Mouse (Mus musculus) hindbrain, embryonic 16.5 days (tissue): Measurements from ENCODE around the gene Wdr82. TPM values are rescaled to one million over a fixed set of nuclear protein-coding genes. Genes with fewer than 3 reads are reported as not detected.
A peak's percentile ranks its signal among the peaks of the same experiment; 100 is the strongest.

ENCODE experiments used
- ATAC-seq: fragments of 200-750 bp; cut with Nextera tagmentation; 2 replicates; pipeline ENCODE4 v1.8.0; 2017; ENCODE audit warnings: moderate TSS enrichment, moderate library complexity
- H3K27ac ChIP-seq: fragments of 300-500 bp; sonication (generic); 2 replicates; pipeline ENCODE4 v1.5.1; 2014; ENCODE audit warnings: low read depth, mild to moderate bottlenecking, control low read depth, low read length, moderate library complexity
- H3K27me3 ChIP-seq: fragments of 300-500 bp; sonication (generic); replicated peaks from 2 replicates; pipeline ENCODE4 v1.6.1; 2014; ENCODE audit warnings: low read length; ENCODE audit not compliant: control insufficient read depth, insufficient read depth
- H3K36me3 ChIP-seq: fragments of 300-500 bp; sonication (generic); 2 replicates; pipeline ENCODE4 v1.6.1; 2014; ENCODE audit warnings: mild to moderate bottlenecking, low read length, moderate library complexity, mixed read lengths; ENCODE audit not compliant: control insufficient read depth, insufficient read depth
- H3K4me1 ChIP-seq: fragments of 300-500 bp; sonication (generic); 2 replicates; pipeline ENCODE4 v1.6.1; 2014; ENCODE audit warnings: low read depth, low read length; ENCODE audit not compliant: control insufficient read depth, insufficient read depth
- H3K4me2 ChIP-seq: fragments of 300-500 bp; sonication (generic); 2 replicates; pipeline ENCODE4 v1.6.1; 2014; ENCODE audit warnings: mild to moderate bottlenecking, low read length, control low read depth, moderate library complexity
- H3K4me3 ChIP-seq: fragments of 300-500 bp; sonication (generic); 2 replicates; pipeline ENCODE4 v1.5.1; 2014; ENCODE audit warnings: mild to moderate bottlenecking, low read length, control low read depth, moderate library complexity
- H3K9ac ChIP-seq: fragments of 300-500 bp; sonication (generic); 2 replicates; pipeline ENCODE4 v1.6.1; 2014; ENCODE audit warnings: low read depth, mild to moderate bottlenecking, control low read depth, low read length, moderate library complexity
- H3K9me3 ChIP-seq: fragments of 300-500 bp; sonication (generic); 2 replicates; pipeline ENCODE4 v1.6.1; 2014; ENCODE audit warnings: mild to moderate bottlenecking, low read length, moderate library complexity; ENCODE audit not compliant: control insufficient read depth
- WGBS: fragments of 180-500 bp; shearing (Covaris S2); extraction: QIAGEN DNeasy Blood & Tissue Kit; methylation state at CpG from one replicate; pipeline ENCODE4 v1.1.7; 2014; 5-methylcytosine and 5-hydroxymethylcytosine counted together
- polyA plus RNA-seq: library from polyadenylated mRNA; unstranded; fragments of >200 nt; fragmentation: Nextera tagmentation; extraction: Ambion mirVana; gene quantifications from 2 replicates; pipeline ENCODE4 v1.2.1, GENCODE M21; 2015

Wdr82 gene
- polyA plus RNA-seq = 26.7 and 30.6 TPM in 2 replicates

GRCm38 (mm10) chr9:106170556-106171345 is at the start of gene Wdr82:
Gene Wdr82, plus strand, starts transcription at chr9:106170928.
- WGBS = 0% methylated on average over 69 of the region's 81 CpGs
- peak within 1 kb of the TSS; percentile 82 for H3K4me2 ChIP-seq
- H3K4me3 ChIP-seq = peak within 1 kb of the TSS; percentile 67

GRCm38 (mm10) chr9:106123599-106123998 is 47.1 kb upstream of the Wdr82 start:
- WGBS = 59% methylated on average over 4 of the region's 4 CpGs

More at GRCm38 (mm10) chr9:106170556-106171345, at the start of gene Wdr82:
- peak within 1 kb of the TSS; percentile 94 for H3K9ac ChIP-seq
- H3K9me3 ChIP-seq = no peaks in the 10 kb centered on the region
- H3K36me3 ChIP-seq = no peaks in the 10 kb centered on the region
- no peaks in the 10 kb centered on the region for H3K27me3 ChIP-seq
- peak; percentile 90 for ATAC-seq
- H3K4me1 ChIP-seq = peaks cover 30% of the 10 kb centered on the region
- H3K27ac ChIP-seq = peak within 1 kb of the TSS; percentile 98

GRCm38 (mm10) chr9:106126786-106127251 is 43.9 kb upstream of the Wdr82 start:
- Histone ChIP-seq H3K27ac (peak overlapping the region; percentile 65), H3K4me2 (no peak overlapping the region), H3K4me1 (peaks cover 12% of the 10 kb centered on the region), H3K27me3 (no peaks in the 10 kb centered on the region), H3K36me3 (no peaks in the 10 kb centered on the region), H3K4me3 (no peak overlapping the region), H3K9ac (no peak overlapping the region), H3K9me3 (no peaks in the 10 kb centered on the region)
- WGBS = 10% methylated on average over 1 of the region's 2 CpGs
- ATAC-seq = peak; percentile 92

More at GRCm38 (mm10) chr9:106123599-106123998, 47.1 kb upstream of the Wdr82 start:
- Histone ChIP-seq H3K4me1 (peaks cover 12% of the 10 kb centered on the region), H3K36me3 (no peaks in the 10 kb centered on the region), H3K9ac (no peak overlapping the region), H3K4me2 (no peak overlapping the region), H3K27me3 (no peaks in the 10 kb centered on the region), H3K4me3 (no peak overlapping the region), H3K9me3 (no peaks in the 10 kb centered on the region), H3K27ac (no peak overlapping the region)
- no peak for ATAC-seq

GRCm38 (mm10) chr9:106129072-106129471 is 41.7 kb upstream of the Wdr82 start:
- 97% methylated on average over 2 of the region's 2 CpGs for WGBS
- no peaks in the 10 kb centered on the region for H3K27me3 ChIP-seq
- H3K4me3 ChIP-seq = no peak overlapping the region
- H3K36me3 ChIP-seq = no peaks in the 10 kb centered on the region
- no peak overlapping the region for H3K27ac ChIP-seq
- no peak overlapping the region for H3K9ac ChIP-seq
- peaks cover 12% of the 10 kb centered on the region for H3K4me1 ChIP-seq
- H3K4me2 ChIP-seq = no peak overlapping the region
- H3K9me3 ChIP-seq = no peaks in the 10 kb centered on the region
- ATAC-seq = no peak

- H3K9me3 ChIP-seq = no peaks in the 10 kb centered on the region
- no peaks in the 10 kb centered on the region for H3K36me3 ChIP-seq
- peaks cover 12% of the 10 kb centered on the region for H3K4me1 ChIP-seq
- H3K27ac ChIP-seq = no peak overlapping the region
- 85% methylated on average over 7 of the region's 7 CpGs for WGBS
- H3K9ac ChIP-seq = no peak overlapping the region
- no peaks in the 10 kb centered on the region for H3K27me3 ChIP-seq
- no peak for ATAC-seq
- H3K4me2 ChIP-seq = no peak overlapping the region
- H3K4me3 ChIP-seq = no peak overlapping the region
These were observed 40.5 kb upstream of the Wdr82 start for GRCm38 (mm10) chr9:106130250-106130649.

- 42% methylated on average over 10 of the region's 10 CpGs for WGBS
- Histone ChIP-seq H3K27me3 (no peaks in the 10 kb centered on the region), H3K27ac (no peak overlapping the region), H3K9ac (no peak overlapping the region), H3K4me3 (no peak overlapping the region), H3K4me1 (peaks cover 4% of the 10 kb centered on the region; the same call in 1 of the 2 replicates), H3K36me3 (no peaks in the 10 kb centered on the region), H3K9me3 (no peaks in the 10 kb centered on the region), H3K4me2 (no peak overlapping the region)
- ATAC-seq = no peak
These were observed 33.0 kb upstream of the Wdr82 start for GRCm38 (mm10) chr9:106137671-106138216.

GRCm38 (mm10) chr9:106139763-106140162 is 31.0 kb upstream of the Wdr82 start:
- 29% methylated on average over 10 of the region's 10 CpGs for WGBS
- no peak overlapping the region for H3K4me3 ChIP-seq
- no peaks in the 10 kb centered on the region for H3K9me3 ChIP-seq
- H3K4me2 ChIP-seq = no peak overlapping the region; the same call in 1 of the 2 replicates
- peak; percentile 71 for ATAC-seq
- H3K27ac ChIP-seq = 0 out of 2 replicates have a peak overlapping the region, but pooled peaks have one; percentile 10
- peaks cover 4% of the 10 kb centered on the region; the same call in 1 of the 2 replicates for H3K4me1 ChIP-seq
- no peak overlapping the region; the same call in 1 of the 2 replicates for H3K9ac ChIP-seq
- H3K36me3 ChIP-seq = no peaks in the 10 kb centered on the region
- no peaks in the 10 kb centered on the region for H3K27me3 ChIP-seq

- H3K9me3 ChIP-seq = no peaks in the 10 kb centered on the region
- H3K4me3 ChIP-seq = no peak overlapping the region
- H3K4me1 ChIP-seq = peaks cover 6% of the 10 kb centered on the region; the same call in 1 of the 2 replicates
- no peaks in the 10 kb centered on the region for H3K36me3 ChIP-seq
- no peak overlapping the region for H3K9ac ChIP-seq
- H3K27ac ChIP-seq = no peak overlapping the region
- no peak for ATAC-seq
- H3K4me2 ChIP-seq = no peak overlapping the region
- H3K27me3 ChIP-seq = no peaks in the 10 kb centered on the region
- 51% methylated on average over 12 of the region's 12 CpGs for whole genome bisulfite sequencing
These were observed 28.8 kb upstream of the Wdr82 start for GRCm38 (mm10) chr9:106141955-106142354.

- no peak overlapping the region for H3K27ac ChIP-seq
- WGBS = 57% methylated on average over 7 of the region's 7 CpGs
- H3K4me2 ChIP-seq = no peak overlapping the region
- no peaks in the 10 kb centered on the region for H3K36me3 ChIP-seq
- no peaks in the 10 kb centered on the region for H3K27me3 ChIP-seq
- H3K9me3 ChIP-seq = no peaks in the 10 kb centered on the region
- no peak overlapping the region for H3K4me3 ChIP-seq
- ATAC-seq = no peak
- peaks cover 13% of the 10 kb centered on the region for H3K4me1 ChIP-seq
- H3K9ac ChIP-seq = no peak overlapping the region
These were observed 26.6 kb upstream of the Wdr82 start for GRCm38 (mm10) chr9:106144176-106144575.
